Mouse (Mus musculus): ENCODE results near the gene Lrrtm4. TPM values are rescaled to one million over a fixed set of nuclear protein-coding genes. Genes with fewer than 3 reads are reported as not detected.

Lrrtm4 gene
- polyA plus RNA-seq, 1 experiment = 30.5 TPM

GRCm38 (mm10) chr6:80589776-80590175 is 571.1 kb downstream of the Lrrtm4 start:
- no peak overlapping the region for H3K4me3 ChIP-seq (ENCODE audit: insufficient read depth, low read length)
- H3K4me1 ChIP-seq (ENCODE audit: control insufficient read depth, insufficient read depth, low read length) = no peaks in the 10 kb centered on the region
- TF ChIP-seq CTCF (IDR thresholded peaks at IDR 0.05; ENCODE audit: extremely low read depth, insufficient read depth, low read length) (no peak), POLR2A (IDR thresholded peaks at IDR 0.05; ENCODE audit: extremely low read depth, insufficient read depth, low read length) (no peak)
- H3K27ac ChIP-seq (ENCODE audit: insufficient read depth, low read length) = no peak overlapping the region

- Histone ChIP-seq H3K27ac (ENCODE audit: insufficient read depth, low read length) (no peak overlapping the region), H3K4me1 (ENCODE audit: control insufficient read depth, insufficient read depth, low read length) (no peaks in the 10 kb centered on the region), H3K4me3 (ENCODE audit: insufficient read depth, low read length) (no peak overlapping the region)
- TF ChIP-seq POLR2A (IDR thresholded peaks at IDR 0.05; ENCODE audit: extremely low read depth, insufficient read depth, low read length) = no peak
- TF ChIP-seq CTCF (IDR thresholded peaks at IDR 0.05; ENCODE audit: extremely low read depth, insufficient read depth, low read length) = no peak
Observed at GRCm38 (mm10) chr6:80619508-80619907, 600.8 kb downstream of the Lrrtm4 start.

DNA sequence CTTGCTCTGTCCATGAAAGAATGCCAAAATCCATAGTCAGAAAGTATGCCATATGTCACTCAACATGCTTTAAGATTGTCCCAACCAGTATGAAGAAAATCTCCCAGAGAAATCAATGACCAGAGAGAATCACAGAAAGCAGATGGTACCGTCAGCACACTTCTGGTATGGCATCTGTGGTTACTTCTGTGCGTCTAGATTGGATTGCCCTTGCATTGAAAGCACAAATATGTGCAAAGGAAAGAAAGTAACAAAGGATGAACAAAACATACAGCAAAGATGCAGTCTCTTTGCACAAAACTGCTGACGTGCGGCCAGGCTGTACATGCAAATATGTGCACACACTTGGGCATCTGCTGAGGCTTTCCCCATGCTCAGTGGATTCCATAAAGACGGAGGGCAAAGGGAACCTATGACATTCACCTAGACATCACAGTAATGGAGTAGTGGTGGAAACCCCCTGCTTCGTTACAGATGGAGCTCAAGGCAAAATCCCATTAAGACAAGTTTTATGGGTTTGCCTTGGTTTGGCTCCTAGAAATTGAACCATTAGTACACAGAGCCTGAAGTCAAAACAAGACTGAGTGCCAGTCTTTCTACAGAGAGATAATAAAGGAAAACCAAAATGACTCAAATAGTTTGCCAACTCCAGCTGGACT is 604.1 kb downstream of the Lrrtm4 start:
- no peak overlapping the region for H3K27ac ChIP-seq (ENCODE audit: insufficient read depth, low read length)
- H3K4me1 ChIP-seq (ENCODE audit: control insufficient read depth, insufficient read depth, low read length) = no peaks in the 10 kb centered on the region
- TF ChIP-seq POLR2A (IDR thresholded peaks at IDR 0.05; ENCODE audit: extremely low read depth, insufficient read depth, low read length) = no peak
- no peak for TF ChIP-seq CTCF (IDR thresholded peaks at IDR 0.05; ENCODE audit: extremely low read depth, insufficient read depth, low read length)
- no peak overlapping the region for H3K4me3 ChIP-seq (ENCODE audit: insufficient read depth, low read length)

- no peak overlapping the region for H3K27ac ChIP-seq (ENCODE audit: insufficient read depth, low read length)
- TF ChIP-seq CTCF (IDR thresholded peaks at IDR 0.05; ENCODE audit: extremely low read depth, insufficient read depth, low read length) (no peak), POLR2A (IDR thresholded peaks at IDR 0.05; ENCODE audit: extremely low read depth, insufficient read depth, low read length) (no peak)
- H3K4me3 ChIP-seq (ENCODE audit: insufficient read depth, low read length) = no peak overlapping the region
- H3K4me1 ChIP-seq (ENCODE audit: control insufficient read depth, insufficient read depth, low read length) = no peaks in the 10 kb centered on the region
Observed at GRCm38 (mm10) chr6:80625509-80625908, 606.8 kb downstream of the Lrrtm4 start.

DNA sequence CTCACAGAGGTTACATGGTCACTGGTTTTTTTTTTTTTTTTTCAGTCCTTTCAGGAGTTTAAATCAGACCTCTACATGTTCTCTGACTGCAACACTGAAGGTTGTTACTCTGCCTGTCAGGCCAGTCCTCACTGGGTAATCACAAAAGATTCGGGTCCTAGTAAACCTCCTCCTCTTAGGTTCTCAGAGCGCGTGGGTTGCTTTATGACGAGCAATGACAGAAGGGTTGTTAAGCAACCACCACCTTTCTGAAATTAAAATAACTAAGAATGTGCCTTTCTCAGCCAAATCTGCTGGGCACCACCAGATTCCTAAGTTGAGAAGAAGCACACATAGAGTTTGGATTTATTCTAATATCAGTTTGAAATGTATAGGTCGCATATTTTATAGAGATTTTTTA is 644.1 kb downstream of the Lrrtm4 start:
- H3K4me3 ChIP-seq (ENCODE audit: insufficient read depth, low read length) = no peak overlapping the region
- no peak overlapping the region for H3K27ac ChIP-seq (ENCODE audit: insufficient read depth, low read length)
- TF ChIP-seq CTCF (IDR thresholded peaks at IDR 0.05; ENCODE audit: extremely low read depth, insufficient read depth, low read length) (no peak), POLR2A (IDR thresholded peaks at IDR 0.05; ENCODE audit: extremely low read depth, insufficient read depth, low read length) (no peak)
- H3K4me1 ChIP-seq (ENCODE audit: control insufficient read depth, insufficient read depth, low read length) = no peaks in the 10 kb centered on the region

DNA sequence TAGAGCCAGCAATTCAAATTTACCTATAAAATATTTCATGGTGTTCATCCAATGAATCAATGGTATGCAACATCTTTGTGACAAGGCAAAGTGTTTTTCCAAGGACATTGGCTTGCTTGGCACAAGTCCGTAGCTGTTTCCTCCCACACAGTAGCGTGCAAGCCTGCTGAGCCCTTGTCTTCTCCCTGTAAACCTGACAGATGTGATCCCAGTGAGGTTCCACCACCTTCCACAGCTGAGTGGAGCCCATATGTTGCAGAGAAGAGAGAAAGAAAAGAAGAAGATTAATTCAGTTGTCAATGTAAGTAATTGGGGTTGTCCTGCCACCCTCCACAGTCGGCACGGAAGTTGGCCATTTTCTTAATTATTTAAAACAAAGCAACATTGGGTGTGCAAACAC is 645.4 kb downstream of the Lrrtm4 start:
- no peak for TF ChIP-seq CTCF (IDR thresholded peaks at IDR 0.05; ENCODE audit: extremely low read depth, insufficient read depth, low read length)
- Histone ChIP-seq H3K27ac (ENCODE audit: insufficient read depth, low read length) (no peak overlapping the region), H3K4me1 (ENCODE audit: control insufficient read depth, insufficient read depth, low read length) (no peaks in the 10 kb centered on the region), H3K4me3 (ENCODE audit: insufficient read depth, low read length) (no peak overlapping the region)

DNA sequence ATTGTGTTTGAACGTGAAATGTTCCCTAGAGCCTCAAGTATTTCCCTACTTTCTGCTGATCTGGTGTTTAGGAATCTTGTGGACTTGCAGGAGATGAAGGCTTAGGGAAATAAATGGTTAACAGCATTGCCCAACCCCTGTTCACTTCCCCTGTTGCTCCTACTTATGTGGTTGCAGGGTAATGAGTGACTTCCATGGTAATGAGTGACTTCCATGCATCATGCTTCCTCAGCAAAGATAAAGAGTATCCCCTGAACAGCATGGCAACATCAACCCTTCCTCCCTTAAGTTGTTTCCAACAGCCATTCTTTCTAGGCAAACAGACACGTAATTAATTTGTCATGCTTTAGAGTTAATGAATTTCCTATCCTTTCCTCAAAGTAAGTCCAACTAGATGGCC is 685.5 kb downstream of the Lrrtm4 start:
- no peak overlapping the region for H3K4me3 ChIP-seq (ENCODE audit: insufficient read depth, low read length)
- H3K27ac ChIP-seq (ENCODE audit: insufficient read depth, low read length) = 0 out of 2 replicates have a peak overlapping the region, but pooled peaks have one; percentile 17
- no peak for TF ChIP-seq CTCF (IDR thresholded peaks at IDR 0.05; ENCODE audit: extremely low read depth, insufficient read depth, low read length)
- no peak for TF ChIP-seq POLR2A (IDR thresholded peaks at IDR 0.05; ENCODE audit: extremely low read depth, insufficient read depth, low read length)
- no peaks in the 10 kb centered on the region for H3K4me1 ChIP-seq (ENCODE audit: control insufficient read depth, insufficient read depth, low read length)

- Histone ChIP-seq H3K27ac (ENCODE audit: insufficient read depth, low read length) (no peak overlapping the region), H3K4me1 (ENCODE audit: control insufficient read depth, insufficient read depth, low read length) (no peaks in the 10 kb centered on the region; the same call in 1 of the 2 replicates), H3K4me3 (ENCODE audit: insufficient read depth, low read length) (no peak overlapping the region)
- TF ChIP-seq POLR2A (IDR thresholded peaks at IDR 0.05; ENCODE audit: extremely low read depth, insufficient read depth, low read length) (no peak), CTCF (IDR thresholded peaks at IDR 0.05; ENCODE audit: extremely low read depth, insufficient read depth, low read length) (no peak)
Observed at GRCm38 (mm10) chr6:80720468-80720867, 701.8 kb downstream of the Lrrtm4 start.

DNA sequence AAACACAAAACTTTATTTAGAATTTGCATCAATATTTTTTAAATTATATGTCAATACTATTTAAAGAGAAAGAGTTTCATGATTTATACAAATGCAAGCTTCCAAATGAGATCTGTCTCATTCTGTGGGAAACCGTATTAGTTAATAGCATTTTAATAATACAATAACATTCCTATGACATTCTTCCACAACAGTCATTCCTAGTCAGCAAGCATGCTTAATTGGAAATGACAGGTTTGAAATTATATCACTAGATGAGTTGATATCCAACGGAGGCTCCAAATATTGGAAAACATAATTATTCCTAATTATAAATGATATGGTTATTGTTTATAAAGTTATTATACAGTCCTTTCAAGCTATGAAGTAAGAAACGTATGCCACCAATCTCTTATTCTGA is 714.7 kb downstream of the Lrrtm4 start:
- Histone ChIP-seq H3K4me1 (ENCODE audit: control insufficient read depth, insufficient read depth, low read length) (no peaks in the 10 kb centered on the region), H3K4me3 (ENCODE audit: insufficient read depth, low read length) (no peak overlapping the region), H3K27ac (ENCODE audit: insufficient read depth, low read length) (no peak overlapping the region)
- no peak for TF ChIP-seq CTCF (IDR thresholded peaks at IDR 0.05; ENCODE audit: extremely low read depth, insufficient read depth, low read length)
- TF ChIP-seq POLR2A (IDR thresholded peaks at IDR 0.05; ENCODE audit: extremely low read depth, insufficient read depth, low read length) = no peak

DNA sequence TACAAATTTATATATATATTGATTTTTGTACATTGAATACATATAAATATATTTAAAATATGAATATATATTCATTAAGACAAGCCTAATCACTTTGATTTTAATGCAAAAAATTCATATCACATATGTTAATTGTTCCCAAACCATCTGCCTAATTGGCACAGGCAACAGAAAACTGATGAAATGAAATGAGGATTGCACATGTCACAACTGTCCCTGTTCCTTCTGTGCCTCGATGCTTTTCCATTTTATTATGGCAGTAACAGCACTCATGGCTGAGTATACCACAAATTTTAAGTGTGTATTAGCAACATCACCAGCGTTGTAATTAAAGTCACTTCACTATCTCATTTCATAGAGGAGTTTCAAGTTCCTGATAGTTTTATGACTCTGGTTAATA is 732.1 kb downstream of the Lrrtm4 start:
- H3K4me3 ChIP-seq (ENCODE audit: insufficient read depth, low read length) = no peak overlapping the region
- TF ChIP-seq POLR2A (IDR thresholded peaks at IDR 0.05; ENCODE audit: extremely low read depth, insufficient read depth, low read length) = no peak
- no peak for TF ChIP-seq CTCF (IDR thresholded peaks at IDR 0.05; ENCODE audit: extremely low read depth, insufficient read depth, low read length)
- H3K4me1 ChIP-seq (ENCODE audit: control insufficient read depth, insufficient read depth, low read length) = no peaks in the 10 kb centered on the region
- H3K27ac ChIP-seq (ENCODE audit: insufficient read depth, low read length) = no peak overlapping the region
